Mouse (Mus musculus) liver, embryonic 14.5 days (tissue): ENCODE results near the gene Lbx1. TPM values are rescaled to one million over a fixed set of nuclear protein-coding genes. Genes with fewer than 3 reads are reported as not detected.

Source experiments
- ATAC-seq: fragments of 200-750 bp; cut with Nextera tagmentation; 2 replicates; pipeline ENCODE4 v1.8.0; 2017; ENCODE audit warnings: moderate number of reproducible peaks, mild to moderate bottlenecking, moderate library complexity; ENCODE audit not compliant: insufficient read depth
- DNase-seq, 3 experiments: peaks; one replicate each; pipeline ENCODE4 v3.0.0-alpha.2; 2012 to 2013; ENCODE audit warnings: low read depth in 3 of 3, low spot score in 3 of 3
- H3K27ac ChIP-seq: fragments of 300-500 bp; sonication (generic); 2 replicates; pipeline ENCODE4 v1.5.1; 2014; ENCODE audit warnings: moderate library complexity, mild to moderate bottlenecking, control low read depth, inconsistent platforms
- H3K27me3 ChIP-seq: fragments of 300-500 bp; sonication (generic); 2 replicates; pipeline ENCODE4 v1.6.1; 2014; ENCODE audit warnings: mild to moderate bottlenecking, low read length, moderate library complexity; ENCODE audit not compliant: control insufficient read depth, insufficient read depth
- H3K36me3 ChIP-seq: fragments of 300-500 bp; sonication (generic); replicated peaks from 2 replicates; pipeline ENCODE4 v1.6.1; 2014; ENCODE audit warnings: low read depth; ENCODE audit not compliant: control insufficient read depth, insufficient read depth
- H3K4me1 ChIP-seq, 2 experiments: fragments of 200-500 bp in 1 of 2; fragments of 300-500 bp in 1 of 2; sonication (generic) in 1 of 2; replicated peaks; 2 replicates each; pipeline ENCODE4 v1.6.1; 2012 to 2014; ENCODE audit warnings: antibody characterized with exemption in 1 of 2, inconsistent platforms in 1 of 2, low read length in 1 of 2; ENCODE audit not compliant: control insufficient read depth in 2 of 2, insufficient read depth in 2 of 2
- H3K4me2 ChIP-seq: fragments of 300-500 bp; sonication (generic); 2 replicates; pipeline ENCODE4 v1.6.1; 2014; ENCODE audit warnings: low read depth, mild to moderate bottlenecking, control low read depth, moderate library complexity
- H3K4me3 ChIP-seq, 2 experiments: fragments of 200-500 bp in 1 of 2; fragments of 300-500 bp in 1 of 2; sonication (generic) in 1 of 2; 2 replicates each; pipeline ENCODE4 v1.5.1; 2012 to 2014; ENCODE audit warnings: low read depth in 2 of 2, low read length in 2 of 2, mild to moderate bottlenecking in 2 of 2, control low read depth in 1 of 2, inconsistent platforms in 1 of 2, moderate library complexity in 1 of 2; ENCODE audit not compliant: insufficient read depth in 1 of 2
- H3K9ac ChIP-seq: fragments of 300-500 bp; sonication (generic); replicated peaks from 2 replicates; pipeline ENCODE4 v1.6.1; 2014; ENCODE audit warnings: mild to moderate bottlenecking, control low read depth, moderate library complexity
- H3K9me3 ChIP-seq: fragments of 300-500 bp; sonication (generic); 2 replicates; pipeline ENCODE4 v1.6.1; 2016; ENCODE audit warnings: low read length, mixed read lengths; ENCODE audit not compliant: control insufficient read depth
- CTCF ChIP-seq: IDR thresholded peaks from 2 replicates; pipeline ENCODE4 v1.5.1; 2016; ENCODE audit warnings: antibody characterized with exemption, low read depth, control low read depth
- EP300 ChIP-seq: IDR thresholded peaks from 2 replicates; pipeline ENCODE4 v1.6.1; 2016; ENCODE audit warnings: antibody characterized with exemption, low read depth
- WGBS: fragments of 180-500 bp; shearing (Covaris S2); extraction: QIAGEN DNeasy Blood & Tissue Kit; methylation state at CpG from one replicate; pipeline ENCODE4 v1.1.7; 2014; ENCODE audit not compliant: insufficient replicate concordance; 5-methylcytosine and 5-hydroxymethylcytosine counted together
- polyA plus RNA-seq, 2 experiments: library from polyadenylated mRNA; depleted of rRNA in 1 of 2; stranded (reverse) in 1 of 2; unstranded in 1 of 2; fragments of >200 nt; fragmentation: Nextera tagmentation in 1 of 2; extraction: Ambion mirVana in 1 of 2; gene quantifications; 2 replicates each; pipeline versions ENCODE4 v1.2.1 to v1.2.3; 2012 to 2014

Gene Lbx1
- polyA plus RNA-seq, 2 experiments, result not detected

DNA sequence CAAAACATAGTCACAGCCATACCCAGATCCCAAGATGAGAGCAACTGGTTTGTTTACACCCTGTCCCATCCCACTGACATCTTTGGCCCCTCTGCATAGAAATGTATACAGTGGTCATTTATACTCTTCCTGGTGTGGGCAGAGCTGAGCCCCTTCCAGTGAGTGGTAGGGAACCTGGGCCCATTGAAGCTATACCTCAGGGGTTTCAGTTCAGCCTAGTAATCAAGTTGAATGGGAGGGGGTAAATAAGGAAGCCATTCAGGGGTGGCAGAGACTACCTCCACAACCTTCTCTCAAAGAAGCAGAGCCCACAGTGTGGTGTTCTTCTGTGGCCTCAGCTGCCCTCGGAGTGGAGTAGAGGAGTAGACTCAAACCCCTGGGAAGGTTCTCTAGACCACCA is 7.9 kb downstream of the Lbx1 start:
- WGBS, result 36% methylated on average over 1 of the region's 1 CpGs
- no peaks in the 10 kb centered on the region for H3K9me3 ChIP-seq

DNA sequence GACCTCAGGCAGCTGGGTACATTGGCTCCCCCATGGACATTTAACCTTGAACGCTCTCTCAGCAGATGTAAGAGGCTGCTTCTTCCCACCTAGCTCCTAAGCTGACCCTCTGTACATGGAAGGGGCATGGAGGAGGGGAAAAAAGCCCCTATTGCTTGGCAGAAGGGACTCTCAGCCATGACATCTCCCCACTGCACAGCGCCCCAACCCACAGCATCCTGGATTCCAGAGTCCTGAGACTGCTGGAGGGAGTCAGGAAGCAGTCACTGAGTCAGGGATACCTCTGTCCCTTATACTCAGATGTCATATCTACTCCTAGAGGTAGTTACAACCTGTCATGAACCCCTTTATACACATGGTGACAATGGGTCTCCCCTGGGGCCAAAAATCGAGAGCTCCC is 8.6 kb downstream of the Lbx1 start:
- Histone ChIP-seq H3K4me3 (no peak overlapping the region), H3K4me1 (no peaks in the 10 kb centered on the region), H3K4me2 (no peak overlapping the region), H3K27ac (no peak overlapping the region), H3K27me3 (peaks cover 100% of the 10 kb centered on the region), H3K36me3 (no peaks in the 10 kb centered on the region), H3K9ac (no peak overlapping the region), H3K9me3 (no peaks in the 10 kb centered on the region)
- DNase-seq (no peak), ATAC-seq (no peak)
- TF ChIP-seq EP300, result no peak
- TF ChIP-seq CTCF, result no peak
- 2% methylated on average over 3 of the region's 3 CpGs for WGBS

More for the DNA sequence above, 7.9 kb downstream of the Lbx1 start:
- peaks cover 100% of the 10 kb centered on the region for H3K27me3 ChIP-seq
- ATAC-seq (no peak), DNase-seq (no peak)
- no peak overlapping the region for H3K4me2 ChIP-seq
- H3K9ac ChIP-seq, result no peak overlapping the region
- no peaks in the 10 kb centered on the region for H3K36me3 ChIP-seq
- no peak overlapping the region for H3K27ac ChIP-seq
- H3K4me1 ChIP-seq, result no peaks in the 10 kb centered on the region
- H3K4me3 ChIP-seq, result no peak overlapping the region
- TF ChIP-seq EP300 (no peak), CTCF (no peak)

DNA sequence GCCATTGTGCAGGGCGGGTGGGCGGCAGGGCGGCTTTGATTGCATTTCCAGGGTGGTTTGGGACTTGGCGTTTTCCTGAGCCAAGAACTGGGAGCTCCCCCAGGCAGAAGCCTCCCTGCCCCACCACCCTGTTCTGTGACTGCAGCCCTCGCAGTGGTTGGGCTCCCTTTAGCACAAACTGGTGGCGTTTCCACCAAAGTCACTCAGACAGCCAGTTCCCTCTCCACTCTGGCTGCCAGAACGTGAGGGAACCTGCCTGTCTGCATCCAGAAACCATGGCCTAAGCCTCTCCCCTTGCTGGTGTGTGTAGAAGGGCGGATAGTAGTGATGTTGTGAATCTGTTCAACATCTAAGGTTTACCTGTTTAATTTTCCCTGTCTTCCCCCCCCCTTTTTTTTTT is 9.4 kb downstream of the Lbx1 start:
- ATAC-seq, result no peak
- H3K4me3 ChIP-seq, result no peak overlapping the region
- peaks cover 100% of the 10 kb centered on the region for H3K27me3 ChIP-seq
- no peaks in the 10 kb centered on the region for H3K9me3 ChIP-seq
- H3K36me3 ChIP-seq, result no peaks in the 10 kb centered on the region
- no peak overlapping the region for H3K4me2 ChIP-seq
- no peak for TF ChIP-seq CTCF
- H3K9ac ChIP-seq, result no peak overlapping the region
- WGBS, result 3% methylated on average over 8 of the region's 8 CpGs
- no peak overlapping the region for H3K27ac ChIP-seq
- DNase-seq, result no peak
- H3K4me1 ChIP-seq, result 0 out of 4 replicates have a peak, but pooled peaks cover 0 to 1% of the 10 kb centered on the region in 2 experiments

DNA sequence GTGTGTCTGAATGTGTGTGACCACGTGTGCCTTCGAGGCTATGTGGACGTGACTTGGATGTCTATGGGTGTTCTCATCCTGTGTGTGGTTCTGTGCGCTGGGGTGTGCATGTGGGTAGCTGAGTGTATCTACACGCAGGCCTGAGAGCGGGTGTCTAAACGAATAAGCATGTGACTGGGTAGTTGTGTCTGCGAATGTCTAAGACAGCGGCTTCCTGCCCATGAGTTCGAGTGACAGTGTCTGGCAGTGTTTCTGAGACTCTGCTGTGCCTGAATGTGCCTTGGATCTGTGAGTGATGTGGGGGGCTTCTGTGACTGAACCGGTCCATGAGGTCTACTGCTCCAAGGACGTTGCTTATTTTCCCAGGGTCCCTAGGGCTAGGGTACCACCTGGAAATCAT is 10.5 kb downstream of the Lbx1 start:
- peaks cover 0 to 2% of the 10 kb centered on the region in 2 experiments; a peak in 1 of 4 replicates for H3K4me1 ChIP-seq
- H3K9ac ChIP-seq, result no peak overlapping the region
- H3K4me3 ChIP-seq, result no peak overlapping the region
- no peaks in the 10 kb centered on the region for H3K36me3 ChIP-seq
- H3K27me3 ChIP-seq, result peaks cover 90% of the 10 kb centered on the region
- 3% methylated on average over 12 of the region's 12 CpGs for WGBS
- no peak overlapping the region for H3K27ac ChIP-seq
- ATAC-seq (no peak), DNase-seq (no peak)
- TF ChIP-seq EP300 (no peak), CTCF (no peak)
- no peak overlapping the region for H3K4me2 ChIP-seq
- no peaks in the 10 kb centered on the region for H3K9me3 ChIP-seq

DNA sequence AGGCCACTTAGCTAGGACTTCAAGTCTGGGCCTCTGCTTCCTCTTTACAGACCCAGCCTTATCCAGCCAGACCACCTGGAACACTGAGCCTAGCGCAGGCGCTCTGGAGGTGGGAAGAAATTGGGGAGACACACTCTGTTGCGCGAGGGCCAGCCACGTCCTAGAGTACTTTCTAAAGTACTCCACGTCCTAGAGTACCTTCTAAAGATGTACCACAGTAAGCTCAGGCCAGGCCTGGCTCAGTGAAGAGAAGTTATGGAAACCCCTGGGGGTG is 11.4 kb downstream of the Lbx1 start:
- Histone ChIP-seq H3K4me2 (no peak overlapping the region), H3K9ac (no peak overlapping the region), H3K4me3 (no peak overlapping the region), H3K9me3 (no peaks in the 10 kb centered on the region), H3K36me3 (no peaks in the 10 kb centered on the region), H3K4me1 (peaks cover 0 to 2% of the 10 kb centered on the region in 2 experiments; a peak in 1 of 4 replicates), H3K27me3 (peaks cover 82% of the 10 kb centered on the region), H3K27ac (no peak overlapping the region)
- no peak for DNase-seq
- 2% methylated on average over 6 of the region's 6 CpGs for WGBS
- ATAC-seq, result no peak
- no peak for TF ChIP-seq EP300
- TF ChIP-seq CTCF, result no peak
